Mouse (Mus musculus) left cerebral cortex, adult 18-20 months (tissue): ENCODE results near the gene Ephb6. TPM values are rescaled to one million over a fixed set of nuclear protein-coding genes. Genes with fewer than 3 reads are reported as not detected.

Experiments
- DNase-seq, 2 experiments: peaks; one replicate each; pipeline ENCODE4 v3.0.0; 2021 to 2022; ENCODE audit warnings: low spot score in 2 of 2, mixed read lengths in 1 of 2
- total RNA-seq, 2 experiments: library from RNA; stranded (reverse); gene quantifications; 2 replicates each; pipeline ENCODE4 v1.2.3; 2021

Ephb6 gene
- total RNA-seq, 2 experiments from 2014 or later: 115 to 119 TPM

- DNase-seq: no peak
Measured at GRCm38 (mm10) chr6:41621241-41621990, 16.1 kb downstream of the Ephb6 start.

GRCm38 (mm10) chr6:41622661-41623060, 17.4 kb downstream of the Ephb6 start:
- no peak for DNase-seq

- DNase-seq: no peak
Measured at GRCm38 (mm10) chr6:41628180-41628579, 22.9 kb downstream of the Ephb6 start.

GRCm38 (mm10) chr6:41630791-41631190, 25.5 kb downstream of the Ephb6 start:
- DNase-seq: no peak

GRCm38 (mm10) chr6:41631549-41631948, 26.3 kb downstream of the Ephb6 start:
- no peak for DNase-seq

GRCm38 (mm10) chr6:41635211-41635610, 29.9 kb downstream of the Ephb6 start:
- no peak for DNase-seq

- DNase-seq: no peak
Measured at GRCm38 (mm10) chr6:41636178-41636577, 30.9 kb downstream of the Ephb6 start, which contains the start of gene Trpv6. Gene Trpv6, minus strand, starts transcription at chr6:41636405.

GRCm38 (mm10) chr6:41637393-41637792, 32.1 kb downstream of the Ephb6 start:
- no peak for DNase-seq

GRCm38 (mm10) chr6:41637927-41638506, 32.7 kb downstream of the Ephb6 start:
- DNase-seq: no peak

GRCm38 (mm10) chr6:41640449-41640848, 35.2 kb downstream of the Ephb6 start:
- DNase-seq: no peak

- DNase-seq: no peak
Measured at GRCm38 (mm10) chr6:41641173-41641866, 36.0 kb downstream of the Ephb6 start.

- DNase-seq: no peak
Measured at GRCm38 (mm10) chr6:41642765-41643164, 37.5 kb downstream of the Ephb6 start.

GRCm38 (mm10) chr6:41643227-41643626, 37.9 kb downstream of the Ephb6 start:
- DNase-seq: no peak

- DNase-seq: no peak
Measured at GRCm38 (mm10) chr6:41646220-41646619, 40.9 kb downstream of the Ephb6 start.

GRCm38 (mm10) chr6:41646672-41647071, 41.4 kb downstream of the Ephb6 start:
- no peak for DNase-seq

- DNase-seq: no peak
Measured at GRCm38 (mm10) chr6:41653173-41653572, 47.9 kb downstream of the Ephb6 start.

GRCm38 (mm10) chr6:41654648-41655047, 49.4 kb downstream of the Ephb6 start:
- no peak for DNase-seq

GRCm38 (mm10) chr6:41658487-41658886, 53.2 kb downstream of the Ephb6 start:
- DNase-seq: no peak

- no peak for DNase-seq
Measured at GRCm38 (mm10) chr6:41662320-41662719, 57.0 kb downstream of the Ephb6 start.
